Mouse (Mus musculus) lung, postnatal 0 days (tissue): ENCODE results near the gene Psmc6.

ENCODE experiments used
- CTCF ChIP-seq: IDR thresholded peaks from 2 replicates; pipeline ENCODE4 v1.5.1; 2016; ENCODE audit warnings: antibody characterized with exemption, mild to moderate bottlenecking
- EP300 ChIP-seq: IDR thresholded peaks from 2 replicates; pipeline ENCODE4 v1.6.1; 2016; ENCODE audit warnings: antibody characterized with exemption, mild to moderate bottlenecking, control low read depth

GRCm38 (mm10) chr14:45329018-45329588 is 485 bp upstream of the Psmc6 start:
- TF ChIP-seq EP300 (no peak), CTCF (no peak)
